Mouse (Mus musculus) embryonic facial prominence, embryonic 11.5 days (tissue): ENCODE results near the gene U2af2. TPM values are rescaled to one million over a fixed set of nuclear protein-coding genes. Genes with fewer than 3 reads are reported as not detected.

Experiments used
- ATAC-seq: fragments of 200-750 bp; cut with Nextera tagmentation; replicated peaks from 2 replicates; pipeline ENCODE4 v1.8.0; 2017; ENCODE audit warnings: low read depth; ENCODE audit not compliant: insufficient number of reproducible peaks, low FRiP score, low TSS enrichment
- DNase-seq: peaks from one replicate; pipeline ENCODE4 v3.0.0-alpha.2; 2015; ENCODE audit warnings: low spot score
- H3K27ac ChIP-seq: fragments of 300-500 bp; sonication (generic); replicated peaks from 2 replicates; pipeline ENCODE4 v1.5.1; 2014; ENCODE audit warnings: mild to moderate bottlenecking, low read depth, low read length, control low read depth
- H3K27me3 ChIP-seq: fragments of 300-500 bp; sonication (generic); 2 replicates; pipeline ENCODE4 v1.6.1; 2014; ENCODE audit warnings: mild to moderate bottlenecking, low read length, moderate library complexity, mixed read lengths; ENCODE audit not compliant: control insufficient read depth, insufficient read depth
- H3K36me3 ChIP-seq: fragments of 300-500 bp; sonication (generic); replicated peaks from 2 replicates; pipeline ENCODE4 v1.6.1; 2014; ENCODE audit warnings: low read depth, mild to moderate bottlenecking, low read length, moderate library complexity, mixed read lengths; ENCODE audit not compliant: control insufficient read depth, insufficient read depth
- H3K4me1 ChIP-seq: fragments of 300-500 bp; sonication (generic); 2 replicates; pipeline ENCODE4 v1.6.1; 2014; ENCODE audit warnings: low read length, mixed read lengths; ENCODE audit not compliant: control insufficient read depth, insufficient read depth
- H3K4me2 ChIP-seq: fragments of 300-500 bp; sonication (generic); 2 replicates; pipeline ENCODE4 v1.6.1; 2014; ENCODE audit warnings: low read depth, mild to moderate bottlenecking, control low read depth, low read length, moderate library complexity
- H3K4me3 ChIP-seq: fragments of 300-500 bp; sonication (generic); 2 replicates; pipeline ENCODE4 v1.5.1; 2014; ENCODE audit warnings: low read depth, low read length, control low read depth
- H3K9ac ChIP-seq: fragments of 300-500 bp; sonication (generic); replicated peaks from 2 replicates; pipeline ENCODE4 v1.6.1; 2014; ENCODE audit warnings: mild to moderate bottlenecking, control low read depth, low read length
- H3K9me3 ChIP-seq: fragments of 300-500 bp; sonication (generic); replicated peaks from 2 replicates; pipeline ENCODE4 v1.6.1; 2016; ENCODE audit warnings: mild to moderate bottlenecking, low read length, inconsistent platforms, mixed read lengths; ENCODE audit not compliant: control insufficient read depth
- WGBS: fragments of 180-500 bp; shearing (Covaris S2); extraction: QIAGEN DNeasy Blood & Tissue Kit; methylation state at CpG from one replicate; pipeline ENCODE4 v1.1.7; 2014; 5-methylcytosine and 5-hydroxymethylcytosine counted together
- microRNA-seq: library from miRNA; unstranded; fragments of <30 nt; microRNA quantifications from one replicate; pipeline ENCODE4, GENCODE M21; 2016; ENCODE audit warnings: borderline number of aligned reads
- polyA plus RNA-seq: library from polyadenylated mRNA; unstranded; fragments of >200 nt; fragmentation: Nextera tagmentation; extraction: Ambion mirVana; gene quantifications from 2 replicates; pipeline ENCODE4 v1.2.1, GENCODE M21; 2014

The U2af2 gene
- polyA plus RNA-seq, 1 experiment from 2014 or later: 156 TPM

- no peak for DNase-seq
- 84% methylated on average over 8 of the region's 8 CpGs for WGBS
- no peak overlapping the region for H3K27ac ChIP-seq
Observed at GRCm38 (mm10) chr7:5109301-5109700, 47.4 kb downstream of the U2af2 start.

GRCm38 (mm10) chr7:5112701-5113100 is 50.8 kb downstream of the U2af2 start:
- H3K27ac ChIP-seq: no peak overlapping the region
- H3K36me3 ChIP-seq: no peaks in the 10 kb centered on the region
- WGBS: 54% methylated on average over 3 of the region's 3 CpGs
- H3K9me3 ChIP-seq: no peaks in the 10 kb centered on the region
- H3K9ac ChIP-seq: no peak overlapping the region
- H3K4me2 ChIP-seq: no peak overlapping the region
- H3K27me3 ChIP-seq: no peaks in the 10 kb centered on the region
- no peaks in the 10 kb centered on the region for H3K4me1 ChIP-seq
- H3K4me3 ChIP-seq: no peak overlapping the region
- no peak for DNase-seq
- no peak for ATAC-seq

More at GRCm38 (mm10) chr7:5109301-5109700, 47.4 kb downstream of the U2af2 start:
- no peaks in the 10 kb centered on the region for H3K9me3 ChIP-seq
- H3K4me3 ChIP-seq: no peak overlapping the region
- H3K27me3 ChIP-seq: no peaks in the 10 kb centered on the region
- ATAC-seq: no peak
- no peak overlapping the region for H3K9ac ChIP-seq
- no peaks in the 10 kb centered on the region for H3K36me3 ChIP-seq
- no peak overlapping the region for H3K4me2 ChIP-seq
- H3K4me1 ChIP-seq: no peaks in the 10 kb centered on the region

- Histone ChIP-seq H3K4me1 (no peaks in the 10 kb centered on the region), H3K36me3 (no peaks in the 10 kb centered on the region), H3K27me3 (no peaks in the 10 kb centered on the region), H3K4me2 (no peak within 1 kb of the TSS), H3K9me3 (no peaks in the 10 kb centered on the region), H3K9ac (no peak within 1 kb of the TSS), H3K27ac (no peak within 1 kb of the TSS), H3K4me3 (no peak within 1 kb of the TSS)
- 88% methylated on average over 3 of the region's 3 CpGs for WGBS
- ATAC-seq: no peak
- DNase-seq: no peak
Observed at GRCm38 (mm10) chr7:5116850-5117249, 54.9 kb downstream of the U2af2 start, which contains the start of gene Rfpl4. Gene Rfpl4, minus strand, starts transcription at chr7:5116950.

- DNase-seq (no peak), ATAC-seq (no peak)
- Histone ChIP-seq H3K27ac (no peak overlapping the region), H3K4me3 (no peak overlapping the region), H3K4me2 (no peak overlapping the region), H3K9ac (no peak overlapping the region), H3K36me3 (no peaks in the 10 kb centered on the region), H3K4me1 (no peaks in the 10 kb centered on the region), H3K27me3 (no peaks in the 10 kb centered on the region), H3K9me3 (no peaks in the 10 kb centered on the region)
- WGBS: 90% methylated on average over 8 of the region's 8 CpGs
Observed at GRCm38 (mm10) chr7:5125078-5125477, 63.1 kb downstream of the U2af2 start.

GRCm38 (mm10) chr7:5125549-5126406 is 63.8 kb downstream of the U2af2 start, which contains the start of gene Rasl2-9:
Gene Rasl2-9, minus strand, starts transcription at chr7:5125950.
- WGBS: 18% methylated on average over 42 of the region's 42 CpGs
- Histone ChIP-seq H3K4me3 (peak within 1 kb of the TSS; percentile 19), H3K4me1 (no peaks in the 10 kb centered on the region), H3K9me3 (no peaks in the 10 kb centered on the region), H3K4me2 (peak within 1 kb of the TSS; percentile 46), H3K27me3 (no peaks in the 10 kb centered on the region), H3K27ac (no peak within 1 kb of the TSS), H3K9ac (peak within 1 kb of the TSS; percentile 32; the same call in 1 of the 2 replicates), H3K36me3 (no peaks in the 10 kb centered on the region)
- peak; percentile 73 for DNase-seq
- 0 out of 2 replicates have a peak, but pooled peaks have one; percentile 39 for ATAC-seq

Small RNA genes lying within 50 kb of the gene (microRNA-seq; reads per million reads assigned to microRNA genes)
- not detected for gene Gm26217

Other genes starting within 250 kb of the U2af2 start
- 453 and 487 TPM in 2 replicates for gene Ube2s, start 249.6 kb upstream of the U2af2 start, polyA plus RNA-seq
- 0.72 TPM in 2 replicates for gene Shisa7, start 217.4 kb upstream of the U2af2 start, polyA plus RNA-seq
- gene Isoc2b, start 191.9 kb upstream of the U2af2 start, polyA plus RNA-seq: 2.4 and 2.9 TPM in 2 replicates
- gene Isoc2a, start 185.0 kb upstream of the U2af2 start, polyA plus RNA-seq: 0.70 and 0.72 TPM in 2 replicates
- 0.27 TPM in 1 of 2 replicates, not detected in the other for gene Gm36210, start 155.6 kb upstream of the U2af2 start, polyA plus RNA-seq
- gene Zfp628, start 146.9 kb upstream of the U2af2 start, polyA plus RNA-seq: 2.5 and 3.6 TPM in 2 replicates
- gene Nat14, start 140.1 kb upstream of the U2af2 start, polyA plus RNA-seq: 2.7 and 2.8 TPM in 2 replicates
- gene Ssc5d, start 136.4 kb upstream of the U2af2 start, polyA plus RNA-seq: 0.97 and 1.2 TPM in 2 replicates
- gene Sbk2, start 97.7 kb upstream of the U2af2 start, polyA plus RNA-seq: 0.21 TPM in 1 of 2 replicates, not detected in the other
- gene Sbk3, start 91.0 kb upstream of the U2af2 start, polyA plus RNA-seq: 0.06 TPM in 1 of 2 replicates, not detected in the other
- gene Zfp579, start 66.0 kb upstream of the U2af2 start, polyA plus RNA-seq: 25.3 and 28.4 TPM in 2 replicates
- 7.5 and 9.4 TPM in 2 replicates for gene Zfp524, start 47.7 kb upstream of the U2af2 start, polyA plus RNA-seq
- 42.5 and 43.0 TPM in 2 replicates for gene Fiz1, start 47.4 kb upstream of the U2af2 start, polyA plus RNA-seq
- gene Gm44973, start 46.6 kb upstream of the U2af2 start, polyA plus RNA-seq: 0.59 TPM in 1 of 2 replicates, not detected in the other
- 4.5 and 5.9 TPM in 2 replicates for gene Zfp865, start 41.8 kb upstream of the U2af2 start, polyA plus RNA-seq
- gene Ccdc106, start 41.6 kb upstream of the U2af2 start, polyA plus RNA-seq: 14.9 and 15.1 TPM in 2 replicates
- gene 4632433K11Rik, start 28.0 kb upstream of the U2af2 start, polyA plus RNA-seq: not detected in 2 replicates
- 2.7 and 3.3 TPM in 2 replicates for gene Zfp784, start 23.7 kb upstream of the U2af2 start, polyA plus RNA-seq
- 25.0 and 32.3 TPM in 2 replicates for gene Zfp580, start 10.6 kb upstream of the U2af2 start, polyA plus RNA-seq
- 46.3 and 51.3 TPM in 2 replicates for gene Epn1, start 18.1 kb downstream of the U2af2 start, polyA plus RNA-seq
- gene Rfpl4, start 54.8 kb downstream of the U2af2 start, polyA plus RNA-seq: not detected in 2 replicates
- gene Rasl2-9, start 63.8 kb downstream of the U2af2 start, polyA plus RNA-seq: 0.28 and 0.35 TPM in 2 replicates
- gene Vmn1r55, start 87.5 kb downstream of the U2af2 start, polyA plus RNA-seq: 0.01 TPM in 1 of 2 replicates, not detected in the other
- not detected in 2 replicates for gene Vmn1r56, start 134.6 kb downstream of the U2af2 start, polyA plus RNA-seq
- gene Vmn1r57, start 156.3 kb downstream of the U2af2 start, polyA plus RNA-seq: not detected in 2 replicates